Mouse (Mus musculus) ovary, adult 18-20 months (tissue): ENCODE results near the gene Col26a1.

Experiments
- DNase-seq: peaks from one replicate; pipeline ENCODE4 v3.0.0; 2022; ENCODE audit warnings: low spot score, mixed read lengths

The Col26a1 gene

DNA sequence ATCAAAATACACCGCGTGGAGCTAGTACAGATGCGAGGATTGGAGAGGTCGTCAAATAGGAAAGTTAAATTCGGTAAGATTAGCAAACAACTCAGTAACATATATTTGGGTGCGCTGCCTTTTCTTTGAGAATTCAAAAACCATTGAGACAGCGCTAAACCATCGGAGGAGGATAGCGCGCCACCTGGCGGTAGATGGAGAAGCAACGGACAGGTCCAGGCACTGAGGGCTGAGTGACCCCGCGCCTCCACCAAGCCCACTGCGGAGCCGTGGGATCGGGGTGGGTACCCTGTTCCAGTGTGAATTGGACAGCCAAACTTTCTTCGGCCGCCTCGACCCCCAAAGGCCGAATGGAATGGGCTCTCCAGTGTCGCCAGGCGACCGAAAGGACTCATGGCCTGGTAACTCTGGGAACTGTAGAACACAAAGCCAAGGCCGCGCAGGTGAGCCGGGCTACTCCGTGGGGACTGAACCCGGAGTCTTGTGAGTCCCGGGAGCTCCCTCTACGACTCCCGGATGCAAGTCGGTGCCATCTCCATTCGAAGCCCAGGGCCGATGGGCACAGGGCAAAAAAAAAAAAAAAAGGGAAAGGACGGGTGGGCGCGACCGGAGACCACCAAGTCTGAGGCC is 1.5 kb downstream of the Col26a1 start:
- peak; percentile 16 for DNase-seq

DNA sequence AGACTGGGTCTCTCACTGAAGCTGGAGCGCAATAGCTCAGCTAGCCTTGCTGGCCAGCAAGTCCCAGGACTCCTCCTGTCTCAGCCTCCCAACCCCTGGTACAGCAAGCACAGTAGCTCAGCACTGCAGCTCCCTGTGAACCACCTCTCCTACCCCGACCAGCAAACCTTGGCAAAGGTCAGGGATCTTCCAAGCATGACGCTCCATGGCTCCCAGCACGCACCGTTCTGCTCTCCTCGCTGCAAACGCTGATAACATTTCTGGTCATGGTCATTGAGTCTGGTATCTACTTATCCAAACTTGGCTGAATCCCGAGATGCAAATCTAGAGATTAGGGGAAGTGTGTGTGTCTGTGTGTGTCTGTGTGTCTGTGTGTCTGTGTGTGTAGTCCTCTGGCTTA is 2.9 kb downstream of the Col26a1 start:
- DNase-seq = peak; percentile 9

DNA sequence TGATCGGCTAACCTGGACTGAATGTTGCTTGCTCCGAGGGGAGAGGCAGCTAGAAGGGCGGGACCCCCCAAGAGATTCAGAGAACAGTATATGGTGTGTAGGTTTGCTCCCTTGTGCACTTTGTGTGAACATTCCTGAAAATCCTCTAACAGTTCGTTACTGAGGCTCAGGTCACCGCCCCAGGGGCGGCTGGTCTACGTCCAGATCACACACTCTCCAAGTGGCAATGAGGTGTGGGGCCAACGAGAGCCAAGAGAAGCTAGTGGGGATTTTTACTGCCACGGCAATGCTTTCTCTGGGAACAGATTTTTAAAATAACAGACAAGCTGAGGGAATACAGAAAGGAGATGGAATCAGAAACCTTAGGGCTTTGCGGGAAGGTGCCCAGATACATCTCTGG is 8.7 kb downstream of the Col26a1 start:
- DNase-seq = no peak

DNA sequence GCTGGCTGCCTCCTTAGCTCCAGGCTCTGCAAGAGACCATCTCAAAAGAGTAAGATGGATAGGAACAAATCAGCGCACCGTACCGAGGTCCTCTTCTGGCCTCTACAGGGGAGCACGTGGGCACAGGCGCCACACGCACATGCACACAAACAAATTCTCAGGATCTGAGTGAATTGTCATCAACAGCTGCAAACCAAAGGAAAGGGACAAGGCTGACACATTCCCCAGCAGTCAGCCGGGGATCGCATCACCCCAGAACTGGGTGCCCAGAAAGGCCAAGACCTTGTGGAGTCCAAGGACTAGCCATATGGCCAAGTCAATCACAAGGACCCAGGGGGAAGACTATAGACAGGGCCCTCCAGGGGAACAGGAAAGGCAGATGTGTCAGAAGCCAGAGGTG is 10.6 kb downstream of the Col26a1 start:
- DNase-seq = no peak

DNA sequence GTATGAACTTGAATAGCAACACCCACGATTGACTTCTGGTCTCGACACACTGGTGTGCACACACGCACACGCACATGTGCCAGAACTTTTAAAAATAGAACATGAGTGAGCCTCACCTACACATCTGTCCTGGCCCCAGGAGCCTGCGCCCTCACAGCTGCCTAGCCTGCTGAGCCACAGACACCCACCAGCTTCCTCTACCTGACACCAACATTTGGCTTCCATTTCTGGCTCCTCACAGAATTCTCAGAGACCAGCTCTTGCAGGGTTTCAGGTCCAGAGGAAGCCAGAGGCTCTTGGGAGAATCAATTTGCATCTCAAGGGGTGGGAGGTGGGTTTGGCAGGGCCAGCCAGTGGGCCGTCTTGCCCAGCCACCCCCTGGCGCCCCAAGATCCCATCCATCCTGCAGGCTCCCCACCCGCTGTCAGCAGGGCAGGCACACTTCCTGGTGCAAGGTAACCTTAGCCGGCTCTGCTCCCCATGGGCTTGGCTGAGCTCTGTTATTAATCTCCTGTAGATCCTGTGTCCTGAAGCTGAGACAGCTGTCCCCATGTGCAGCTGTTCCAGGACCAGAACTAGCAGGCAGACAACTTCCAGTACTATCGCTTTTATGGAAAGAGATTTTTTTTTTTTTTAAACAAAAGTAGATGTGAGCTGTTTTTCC is 13.4 kb downstream of the Col26a1 start:
- no peak for DNase-seq

DNA sequence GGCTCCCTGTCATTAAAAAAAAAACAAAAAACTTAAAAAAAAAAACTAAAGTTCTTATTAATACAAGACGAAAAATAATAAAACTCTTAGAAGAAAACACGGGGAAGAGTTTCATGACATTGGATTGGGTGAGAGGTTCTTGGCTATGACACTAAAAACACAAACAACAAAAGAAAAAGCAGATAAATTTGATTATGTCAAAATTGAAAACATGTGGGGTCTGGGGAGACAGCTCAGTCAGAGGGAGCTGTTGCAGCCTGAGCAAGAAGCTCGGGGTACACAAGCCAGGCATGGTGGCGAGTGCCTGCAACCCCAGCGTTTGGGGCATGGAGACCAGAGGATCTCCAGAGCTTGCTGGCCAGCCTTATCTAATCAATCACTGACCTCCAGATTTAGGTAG is 15.3 kb downstream of the Col26a1 start:
- no peak for DNase-seq

DNA sequence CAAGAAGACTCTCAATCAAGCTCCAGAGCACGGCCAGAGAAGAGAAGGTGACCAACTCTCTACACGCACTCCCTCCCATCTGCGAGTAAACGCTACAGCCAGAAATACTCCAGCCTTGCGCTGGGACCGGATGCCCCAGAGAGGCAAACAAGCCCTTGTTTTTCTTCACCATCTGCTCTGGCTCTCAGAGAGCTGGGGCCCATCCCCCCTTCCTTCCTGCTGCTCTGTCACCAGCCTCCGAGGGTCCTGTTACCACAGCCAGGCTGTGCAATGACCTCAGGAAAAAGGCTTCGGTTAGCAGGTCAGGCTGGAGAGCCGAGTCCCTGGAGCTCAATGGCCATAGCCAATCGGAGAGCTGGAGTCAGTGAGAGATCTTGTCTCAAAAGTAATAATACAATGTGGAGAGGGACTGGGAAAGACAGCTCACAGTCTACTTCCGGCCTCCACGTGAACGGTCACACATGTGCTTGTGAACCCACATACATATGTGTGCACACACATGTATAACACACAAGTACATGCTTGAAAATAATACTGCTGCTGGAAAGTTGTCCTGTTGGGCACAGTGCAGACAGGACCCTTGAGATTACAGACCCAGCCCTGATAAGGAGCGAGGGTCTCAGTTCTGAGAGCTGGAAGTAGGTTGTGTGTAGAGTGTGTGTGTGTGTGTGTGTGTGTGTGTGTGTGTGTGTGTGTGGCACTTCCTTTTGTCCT is 18.9 kb downstream of the Col26a1 start:
- peak; percentile 21 for DNase-seq

DNA sequence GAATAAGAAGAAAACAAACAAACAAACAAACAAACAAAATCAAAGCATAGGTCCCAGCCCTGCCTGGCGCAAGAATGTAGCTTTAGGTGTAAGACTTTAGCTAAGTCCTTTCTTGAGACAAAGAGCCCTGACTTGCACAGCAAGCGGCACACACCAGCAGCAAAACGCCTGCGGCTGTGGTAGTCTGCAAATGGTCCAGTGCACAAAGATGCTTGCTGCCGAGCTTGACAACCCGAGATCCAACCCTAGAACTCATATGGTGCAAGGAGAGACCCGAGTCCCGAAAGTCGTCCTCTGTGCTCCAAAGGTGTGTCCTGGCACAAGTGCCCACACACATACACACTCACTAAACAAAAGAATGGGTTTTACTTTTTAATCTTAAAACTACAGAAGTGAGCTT is 19.7 kb downstream of the Col26a1 start:
- DNase-seq = no peak

DNA sequence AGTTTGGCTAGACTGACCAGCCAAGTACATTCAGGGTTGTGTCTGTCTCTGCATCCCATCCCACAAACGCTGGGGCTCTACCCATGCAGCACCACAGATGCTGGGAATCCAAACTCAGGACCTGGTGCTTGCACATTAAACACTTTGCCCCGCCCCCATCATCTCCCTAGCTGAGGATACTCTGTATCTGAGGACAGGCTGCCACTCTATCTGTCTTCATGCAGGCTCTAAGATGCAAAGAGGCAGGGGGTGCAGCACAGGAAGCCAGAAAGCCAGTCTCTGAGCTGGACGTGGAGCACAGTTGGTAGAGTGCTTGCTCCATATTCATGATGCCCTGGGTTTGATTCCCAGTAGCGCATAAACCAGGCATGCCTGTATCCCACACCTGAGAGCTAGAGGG is 20.2 kb downstream of the Col26a1 start:
- DNase-seq = no peak

DNA sequence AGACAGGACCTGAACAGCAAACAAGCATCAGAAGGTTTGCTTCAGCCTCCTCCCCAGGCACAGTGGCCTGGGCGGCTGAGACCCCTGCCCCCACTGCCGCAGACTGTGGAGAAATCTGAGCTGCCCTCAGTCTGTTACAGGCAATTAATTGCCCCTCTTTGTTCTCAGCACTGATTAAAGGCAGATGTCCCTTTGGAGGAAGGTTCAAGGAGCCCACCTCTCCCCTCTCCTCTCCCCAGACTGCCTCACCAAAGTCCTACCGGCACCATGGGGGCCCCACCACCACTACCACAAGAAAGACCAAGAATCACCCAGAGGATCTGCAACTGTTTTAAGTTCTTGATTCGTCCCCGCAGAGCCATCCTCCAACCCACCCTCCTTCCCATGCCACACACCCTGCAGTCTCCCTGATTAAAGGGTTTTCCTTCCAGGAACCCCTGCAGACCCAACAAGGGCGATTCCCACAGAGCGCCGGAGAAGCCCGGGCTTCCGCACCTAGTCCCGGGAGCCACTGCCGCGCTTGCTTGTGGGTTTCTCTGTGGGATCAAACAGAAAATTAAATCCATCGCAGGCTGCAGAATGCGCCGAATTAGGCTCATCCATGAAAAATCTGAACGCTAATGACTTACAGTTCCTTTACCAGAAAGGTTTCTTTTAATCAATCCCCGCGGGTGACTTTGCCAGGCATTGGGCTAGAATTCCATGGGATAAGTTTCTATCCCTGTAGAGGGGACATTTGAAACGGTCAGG is 21.6 kb downstream of the Col26a1 start:
- no peak for DNase-seq

DNA sequence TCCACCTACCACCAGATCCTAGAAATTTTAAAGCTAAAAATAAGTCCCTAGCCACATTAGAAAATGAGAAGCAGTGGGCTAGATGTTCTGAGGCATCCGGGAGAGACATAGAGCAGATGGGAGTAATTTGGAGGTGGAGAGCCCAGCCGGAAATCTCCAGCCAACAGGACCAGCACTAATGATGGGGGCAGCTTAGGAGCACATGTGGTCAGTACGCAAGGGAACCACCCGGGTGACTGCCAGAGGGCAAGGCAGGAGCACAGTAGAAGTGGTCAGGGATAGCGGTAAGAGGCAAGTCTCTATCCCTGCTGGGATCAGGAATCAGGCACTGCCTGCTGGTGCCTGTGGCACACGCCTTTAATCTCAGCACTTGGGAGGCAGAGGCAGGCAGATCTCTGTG is 32.3 kb downstream of the Col26a1 start:
- no peak for DNase-seq

DNA sequence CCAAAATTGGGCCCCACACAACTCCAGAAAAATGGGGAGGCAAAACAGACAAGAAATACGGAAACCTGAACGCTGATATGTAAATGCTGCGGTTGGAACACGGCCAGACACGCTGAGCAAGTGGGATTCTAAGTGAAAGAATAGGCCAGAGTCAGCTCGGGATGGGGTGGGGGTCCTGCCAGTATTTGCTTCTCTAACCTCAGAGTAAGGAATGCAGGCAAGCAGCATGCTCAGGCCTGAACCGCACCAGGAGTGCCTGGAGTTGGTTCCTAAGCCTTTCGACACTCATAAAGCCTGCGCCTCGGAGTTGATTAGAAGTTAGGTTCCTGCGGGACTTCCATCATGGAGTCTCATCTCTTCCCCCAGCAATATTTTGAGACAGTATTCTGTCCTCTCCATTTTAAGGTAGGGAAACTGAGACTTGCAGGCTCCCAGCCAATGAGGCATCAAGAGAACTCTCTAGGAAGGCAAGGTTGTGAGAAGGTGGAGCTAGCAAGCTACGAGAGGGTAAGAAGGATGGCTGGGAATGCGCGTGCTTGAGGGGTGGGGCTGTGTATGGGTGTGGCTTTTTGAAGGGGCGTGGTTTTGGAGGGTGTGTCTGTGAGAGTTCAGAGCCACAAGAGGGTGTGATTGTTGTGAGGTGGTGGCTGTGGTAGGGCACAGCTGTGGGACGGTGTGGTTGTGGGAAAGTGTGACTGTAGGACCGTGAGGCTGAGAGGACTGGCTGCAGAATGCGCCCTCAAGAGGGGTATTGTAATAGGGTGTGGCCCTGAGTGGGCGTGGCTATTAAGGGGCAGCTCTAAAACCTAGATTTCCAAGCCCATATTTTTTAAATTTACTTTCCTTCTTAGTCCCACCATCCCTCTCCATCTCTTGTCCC is 36.4 kb downstream of the Col26a1 start:
- no peak for DNase-seq

DNA sequence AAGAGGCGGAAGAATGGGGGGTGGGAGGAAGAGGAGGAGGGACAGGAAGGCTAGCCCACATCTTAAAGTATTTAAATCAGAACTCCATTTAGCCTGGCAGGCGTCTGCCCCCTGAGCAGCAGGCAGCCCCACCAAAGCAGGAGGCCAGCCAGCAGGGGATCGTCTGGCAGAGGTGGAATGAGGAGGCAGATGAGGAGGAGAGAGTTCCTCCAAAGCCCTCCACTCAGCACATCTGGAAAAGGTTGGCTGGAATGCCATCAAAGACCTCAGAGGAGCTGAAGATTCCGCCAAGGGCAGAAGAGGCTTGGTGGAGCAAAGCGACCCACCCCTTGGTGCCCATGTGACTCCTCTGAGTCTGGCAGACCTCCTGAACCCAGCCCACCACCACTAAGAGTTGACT is 39.1 kb downstream of the Col26a1 start:
- no peak for DNase-seq

DNA sequence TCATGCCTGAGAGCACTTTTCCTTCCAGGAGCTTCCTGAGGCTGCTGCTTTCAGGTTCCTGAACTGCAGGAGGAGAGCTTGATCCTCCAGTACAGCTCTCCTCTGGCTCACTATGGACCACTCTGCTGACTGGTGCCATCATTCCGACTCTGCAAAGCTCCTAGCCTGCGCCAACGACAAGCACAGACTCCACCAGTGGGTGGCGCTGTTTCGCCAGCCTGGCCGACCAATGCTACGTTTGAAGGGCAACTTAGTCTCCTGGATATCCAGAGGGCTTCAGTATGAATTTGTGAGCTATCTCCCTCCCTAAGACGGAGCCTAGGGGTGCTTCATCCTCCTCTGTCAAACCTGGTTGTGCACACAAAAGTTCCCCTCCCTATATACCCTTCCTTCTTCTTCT is 43.0 kb downstream of the Col26a1 start:
- DNase-seq = no peak

DNA sequence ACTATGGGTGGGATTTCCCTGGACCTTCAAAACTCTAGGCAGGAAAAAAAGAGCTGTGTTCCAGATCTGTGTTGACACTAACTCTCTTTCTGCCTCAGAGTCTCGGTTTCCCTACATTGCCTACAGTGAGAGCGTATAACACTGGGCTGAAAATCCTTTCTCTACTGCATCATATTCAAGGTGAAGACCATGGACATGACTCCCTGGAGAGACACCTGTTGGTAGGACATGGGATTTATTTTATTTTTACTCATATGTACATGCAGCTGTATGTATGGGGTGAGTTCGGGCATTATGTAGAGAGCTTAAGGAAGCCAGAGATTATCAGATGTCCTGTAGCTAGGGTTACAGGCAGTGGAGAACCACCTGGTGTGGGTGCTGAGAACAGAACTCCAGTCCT is 50.0 kb downstream of the Col26a1 start:
- no peak for DNase-seq

DNA sequence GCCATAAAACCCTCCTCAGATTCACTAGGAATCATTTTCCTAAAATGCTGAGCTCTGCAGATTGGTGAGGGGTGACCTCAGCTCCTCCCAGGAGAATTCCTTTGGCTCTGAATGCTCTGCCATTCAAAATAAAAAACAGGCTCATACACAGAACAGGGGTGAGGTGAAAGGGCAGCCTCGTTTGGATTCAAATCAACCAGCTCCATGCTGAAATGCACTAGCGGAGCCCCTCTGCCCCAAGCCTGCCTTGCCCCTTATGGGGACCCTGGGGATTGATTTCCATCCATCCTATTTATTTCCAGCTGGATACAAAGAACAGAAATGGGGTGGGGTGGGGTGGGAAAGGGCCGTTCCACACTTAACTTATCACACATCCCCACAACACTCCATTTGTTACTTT is 52.9 kb downstream of the Col26a1 start:
- DNase-seq = no peak

DNA sequence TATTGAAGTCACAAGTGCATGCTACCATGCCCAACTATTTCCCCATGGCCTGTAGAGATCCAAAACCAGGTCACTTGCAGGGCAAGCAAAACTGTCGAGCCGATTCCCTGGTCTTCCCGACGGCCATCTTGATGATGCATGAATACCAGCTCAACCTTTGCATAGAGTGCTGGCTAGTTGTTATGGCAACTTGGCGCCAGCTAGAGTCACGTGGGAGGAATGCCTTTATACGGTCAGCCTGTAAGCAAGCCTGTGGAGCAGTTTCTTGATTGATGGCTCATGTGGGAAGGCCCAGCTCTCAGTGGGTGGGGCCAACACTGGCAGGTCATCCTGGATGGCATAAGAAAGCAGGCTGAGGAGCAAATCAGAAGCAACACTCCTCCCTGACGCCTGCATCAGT is 61.0 kb downstream of the Col26a1 start:
- no peak for DNase-seq

DNA sequence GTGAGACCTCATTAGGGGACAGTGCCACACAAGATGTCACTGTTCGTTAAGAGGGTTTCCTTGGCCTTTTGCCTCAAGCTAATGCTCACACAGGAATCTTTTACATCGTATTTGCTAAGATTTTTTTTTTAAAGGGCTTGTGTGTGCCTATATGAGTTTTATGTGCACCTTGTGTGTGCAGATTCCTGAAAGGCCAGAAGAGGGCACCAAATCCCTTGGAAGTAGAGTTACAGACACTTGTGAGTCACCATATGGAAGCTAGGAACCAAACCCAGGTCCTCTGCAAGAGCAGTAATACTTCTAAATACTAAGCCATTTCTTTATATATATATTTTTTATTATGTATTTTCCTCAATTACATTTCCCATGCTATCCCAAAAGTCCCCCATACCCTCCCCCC is 62.1 kb downstream of the Col26a1 start:
- DNase-seq = no peak

DNA sequence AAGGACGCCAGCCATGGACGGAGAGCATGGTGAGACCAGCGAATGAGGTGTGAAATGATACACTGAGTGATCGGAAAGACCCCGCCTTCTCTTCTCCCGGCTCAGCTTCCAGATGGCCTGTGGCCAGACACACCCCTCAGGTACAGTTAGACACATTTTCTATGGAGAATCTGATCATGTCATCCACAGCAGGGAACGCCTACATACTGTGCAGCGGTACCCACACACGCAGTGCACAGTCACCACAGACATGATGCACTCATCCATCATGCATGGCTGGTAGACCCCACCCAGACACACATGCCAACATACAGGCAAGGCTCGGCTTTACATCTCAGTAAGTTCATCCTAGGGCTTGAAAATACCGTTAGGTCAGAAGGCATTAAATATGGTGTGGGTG is 63.3 kb downstream of the Col26a1 start:
- no peak for DNase-seq

DNA sequence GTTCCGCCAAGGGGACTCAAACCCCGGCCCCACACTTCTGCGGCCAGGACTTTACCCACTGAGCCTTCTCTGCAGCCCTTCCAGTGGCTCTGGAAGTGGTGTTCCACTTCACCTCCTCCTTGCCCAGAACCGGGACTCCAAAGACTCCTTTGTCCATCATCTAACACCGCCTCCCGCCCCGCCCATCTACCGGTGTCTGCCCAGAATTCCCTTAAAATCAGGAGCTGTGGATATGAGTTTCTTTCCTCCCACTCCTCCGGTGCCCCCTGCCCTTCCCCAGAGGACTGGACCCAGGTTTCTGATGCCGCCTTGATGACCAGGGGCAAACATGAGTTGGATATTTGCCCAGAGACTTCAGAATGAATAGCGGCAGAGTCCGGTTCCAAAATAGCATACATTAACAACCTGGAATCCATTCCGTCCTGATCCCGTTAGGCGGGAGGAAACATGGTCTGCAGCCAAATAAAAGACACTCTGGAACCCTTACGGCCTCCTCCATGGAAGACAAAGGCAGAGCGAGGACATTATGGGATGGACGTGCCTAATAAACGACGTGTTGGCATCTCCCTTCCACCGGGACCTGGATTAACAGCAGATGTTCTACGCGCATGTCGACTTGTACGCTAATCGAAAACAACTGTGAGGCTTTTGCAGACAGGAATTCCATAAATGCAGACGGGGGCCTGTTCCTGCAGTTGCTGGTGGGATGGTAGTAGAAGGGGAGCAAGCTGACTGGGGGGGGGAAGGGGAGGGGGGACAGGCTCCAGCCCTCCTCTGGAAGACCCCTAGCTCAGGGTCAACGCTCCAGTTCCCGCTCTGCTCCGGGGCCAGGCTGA is 72.3 kb downstream of the Col26a1 start:
- DNase-seq = no peak
